Mouse (Mus musculus): ENCODE measurements around the gene Fst. TPM values are rescaled to one million over a fixed set of nuclear protein-coding genes. Genes with fewer than 3 reads are reported as not detected.

The Fst gene
- polyA plus RNA-seq, 1 experiment from 2014 or later, result 48.2 TPM

- DNase-seq (ENCODE audit: low spot score, missing footprints), result no peak
- Histone ChIP-seq H3K4me2 (no peak overlapping the region), H3K36me3 (ENCODE audit: control insufficient read depth, insufficient read depth, low read length) (no peaks in the 10 kb centered on the region; the same call in 1 of the 2 replicates), H3K4me3 (ENCODE audit: low read depth, low read length) (no peak overlapping the region), H3K4me1 (ENCODE audit: control insufficient read depth, insufficient read depth, low read length) (no peaks in the 10 kb centered on the region), H3K27ac (ENCODE audit: low read depth, low read length) (no peak overlapping the region), H3K9me3 (ENCODE audit: control insufficient read depth, low read length) (peaks cover 3% of the 10 kb centered on the region; the same call in 1 of the 2 replicates), H3K9ac (ENCODE audit: low read length) (no peak overlapping the region), H3K27me3 (ENCODE audit: control insufficient read depth, insufficient read depth, low read length) (no peaks in the 10 kb centered on the region)
- WGBS, result 75% methylated on average over 2 of the region's 2 CpGs
- no peak for ATAC-seq (ENCODE audit: low FRiP score)
Measured at GRCm38 (mm10) chr13:114447213-114447612, 11.5 kb downstream of the Fst start.

- ATAC-seq (ENCODE audit: low FRiP score), result no peak
- H3K9me3 ChIP-seq (ENCODE audit: control insufficient read depth, low read length), result no peaks in the 10 kb centered on the region
- DNase-seq (ENCODE audit: low spot score, missing footprints), result no peak
Measured at GRCm38 (mm10) chr13:114432491-114432890, 26.3 kb downstream of the Fst start.

GRCm38 (mm10) chr13:114425230-114425629 is 33.5 kb downstream of the Fst start:
- no peak overlapping the region for H3K4me3 ChIP-seq (ENCODE audit: low read depth, low read length)
- no peaks in the 10 kb centered on the region for H3K27me3 ChIP-seq (ENCODE audit: control insufficient read depth, insufficient read depth, low read length)
- DNase-seq (ENCODE audit: low spot score, missing footprints), result no peak
- ATAC-seq (ENCODE audit: low FRiP score), result no peak
- H3K36me3 ChIP-seq (ENCODE audit: control insufficient read depth, insufficient read depth, low read length), result no peaks in the 10 kb centered on the region
- 97% methylated on average over 5 of the region's 5 CpGs for WGBS
- no peak overlapping the region for H3K4me2 ChIP-seq
- H3K4me1 ChIP-seq (ENCODE audit: control insufficient read depth, insufficient read depth, low read length), result no peaks in the 10 kb centered on the region
- H3K9ac ChIP-seq (ENCODE audit: low read length), result no peak overlapping the region
- no peaks in the 10 kb centered on the region for H3K9me3 ChIP-seq (ENCODE audit: control insufficient read depth, low read length)
- H3K27ac ChIP-seq (ENCODE audit: low read depth, low read length), result no peak overlapping the region

More at GRCm38 (mm10) chr13:114432491-114432890, 26.3 kb downstream of the Fst start:
- Histone ChIP-seq H3K27ac (ENCODE audit: low read depth, low read length) (no peak overlapping the region), H3K27me3 (ENCODE audit: control insufficient read depth, insufficient read depth, low read length) (no peaks in the 10 kb centered on the region), H3K4me3 (ENCODE audit: low read depth, low read length) (no peak overlapping the region), H3K36me3 (ENCODE audit: control insufficient read depth, insufficient read depth, low read length) (no peaks in the 10 kb centered on the region), H3K4me1 (ENCODE audit: control insufficient read depth, insufficient read depth, low read length) (no peaks in the 10 kb centered on the region), H3K9ac (ENCODE audit: low read length) (no peak overlapping the region), H3K4me2 (no peak overlapping the region)
- WGBS, result 82% methylated on average over 5 of the region's 5 CpGs

- Histone ChIP-seq H3K36me3 (ENCODE audit: control insufficient read depth, insufficient read depth, low read length) (no peaks in the 10 kb centered on the region), H3K27ac (ENCODE audit: low read depth, low read length) (no peak overlapping the region), H3K4me1 (ENCODE audit: control insufficient read depth, insufficient read depth, low read length) (no peaks in the 10 kb centered on the region), H3K4me2 (no peak overlapping the region), H3K27me3 (ENCODE audit: control insufficient read depth, insufficient read depth, low read length) (no peaks in the 10 kb centered on the region), H3K9me3 (ENCODE audit: control insufficient read depth, low read length) (no peaks in the 10 kb centered on the region), H3K4me3 (ENCODE audit: low read depth, low read length) (no peak overlapping the region), H3K9ac (ENCODE audit: low read length) (no peak overlapping the region)
- ATAC-seq (ENCODE audit: low FRiP score), result no peak
- no peak for DNase-seq (ENCODE audit: low spot score, missing footprints)
- 91% methylated on average over 8 of the region's 8 CpGs for WGBS
Measured at GRCm38 (mm10) chr13:114420235-114420634, 38.5 kb downstream of the Fst start.

GRCm38 (mm10) chr13:114419364-114419763 is 39.4 kb downstream of the Fst start:
- Histone ChIP-seq H3K27me3 (ENCODE audit: control insufficient read depth, insufficient read depth, low read length) (no peaks in the 10 kb centered on the region), H3K36me3 (ENCODE audit: control insufficient read depth, insufficient read depth, low read length) (no peaks in the 10 kb centered on the region), H3K4me2 (no peak overlapping the region), H3K4me3 (ENCODE audit: low read depth, low read length) (no peak overlapping the region), H3K27ac (ENCODE audit: low read depth, low read length) (no peak overlapping the region), H3K9me3 (ENCODE audit: control insufficient read depth, low read length) (no peaks in the 10 kb centered on the region), H3K4me1 (ENCODE audit: control insufficient read depth, insufficient read depth, low read length) (no peaks in the 10 kb centered on the region), H3K9ac (ENCODE audit: low read length) (no peak overlapping the region)
- no peak for DNase-seq (ENCODE audit: low spot score, missing footprints)
- 89% methylated on average over 3 of the region's 3 CpGs for WGBS
- no peak for ATAC-seq (ENCODE audit: low FRiP score)

- H3K4me2 ChIP-seq, result no peak overlapping the region
Measured at GRCm38 (mm10) chr13:114412326-114412725, 46.4 kb downstream of the Fst start.

GRCm38 (mm10) chr13:114406866-114407265 is 51.9 kb downstream of the Fst start:
- peak overlapping the region; percentile 34 for H3K4me2 ChIP-seq
- H3K4me3 ChIP-seq (ENCODE audit: low read depth, low read length), result no peak overlapping the region
- H3K27me3 ChIP-seq (ENCODE audit: control insufficient read depth, insufficient read depth, low read length), result no peaks in the 10 kb centered on the region; the same call in 1 of the 2 replicates
- no peaks in the 10 kb centered on the region for H3K36me3 ChIP-seq (ENCODE audit: control insufficient read depth, insufficient read depth, low read length)
- peaks cover 24% of the 10 kb centered on the region for H3K4me1 ChIP-seq (ENCODE audit: control insufficient read depth, insufficient read depth, low read length)
- DNase-seq (ENCODE audit: low spot score, missing footprints), result peak; percentile 95
- H3K27ac ChIP-seq (ENCODE audit: low read depth, low read length), result peak overlapping the region; percentile 54; the same call in 1 of the 2 replicates
- 4% methylated on average over 5 of the region's 5 CpGs for WGBS
- no peak overlapping the region for H3K9ac ChIP-seq (ENCODE audit: low read length)
- H3K9me3 ChIP-seq (ENCODE audit: control insufficient read depth, low read length), result no peaks in the 10 kb centered on the region
- peak; percentile 66 for ATAC-seq (ENCODE audit: low FRiP score)

More at GRCm38 (mm10) chr13:114412326-114412725, 46.4 kb downstream of the Fst start:
- Histone ChIP-seq H3K36me3 (ENCODE audit: control insufficient read depth, insufficient read depth, low read length) (no peaks in the 10 kb centered on the region), H3K4me3 (ENCODE audit: low read depth, low read length) (no peak overlapping the region), H3K9ac (ENCODE audit: low read length) (no peak overlapping the region), H3K9me3 (ENCODE audit: control insufficient read depth, low read length) (no peaks in the 10 kb centered on the region), H3K27me3 (ENCODE audit: control insufficient read depth, insufficient read depth, low read length) (no peaks in the 10 kb centered on the region), H3K4me1 (ENCODE audit: control insufficient read depth, insufficient read depth, low read length) (peaks cover 4% of the 10 kb centered on the region; the same call in 1 of the 2 replicates), H3K27ac (ENCODE audit: low read depth, low read length) (no peak overlapping the region)
- no peak for ATAC-seq (ENCODE audit: low FRiP score)
- DNase-seq (ENCODE audit: low spot score, missing footprints), result no peak

- Histone ChIP-seq H3K4me3 (ENCODE audit: low read depth, low read length) (no peak overlapping the region), H3K4me1 (ENCODE audit: control insufficient read depth, insufficient read depth, low read length) (peaks cover 24% of the 10 kb centered on the region), H3K4me2 (peak overlapping the region; percentile 34), H3K9ac (ENCODE audit: low read length) (no peak overlapping the region), H3K36me3 (ENCODE audit: control insufficient read depth, insufficient read depth, low read length) (no peaks in the 10 kb centered on the region), H3K27me3 (ENCODE audit: control insufficient read depth, insufficient read depth, low read length) (no peaks in the 10 kb centered on the region; the same call in 1 of the 2 replicates), H3K27ac (ENCODE audit: low read depth, low read length) (peak overlapping the region; percentile 54; the same call in 1 of the 2 replicates), H3K9me3 (ENCODE audit: control insufficient read depth, low read length) (no peaks in the 10 kb centered on the region)
- ATAC-seq (ENCODE audit: low FRiP score), result peak; percentile 96
- WGBS, result 4% methylated on average over 5 of the region's 5 CpGs
- DNase-seq (ENCODE audit: low spot score, missing footprints), result peak; percentile 92
Measured at GRCm38 (mm10) chr13:114406424-114406823, 52.3 kb downstream of the Fst start.

GRCm38 (mm10) chr13:114405100-114405715 is 53.5 kb downstream of the Fst start:
- 88% methylated on average over 9 of the region's 9 CpGs for WGBS
- Histone ChIP-seq H3K27me3 (ENCODE audit: control insufficient read depth, insufficient read depth, low read length) (no peaks in the 10 kb centered on the region; the same call in 1 of the 2 replicates), H3K27ac (ENCODE audit: low read depth, low read length) (no peak overlapping the region), H3K4me3 (ENCODE audit: low read depth, low read length) (no peak overlapping the region), H3K36me3 (ENCODE audit: control insufficient read depth, insufficient read depth, low read length) (no peaks in the 10 kb centered on the region), H3K9me3 (ENCODE audit: control insufficient read depth, low read length) (no peaks in the 10 kb centered on the region), H3K4me1 (ENCODE audit: control insufficient read depth, insufficient read depth, low read length) (peaks cover 24% of the 10 kb centered on the region), H3K9ac (ENCODE audit: low read length) (no peak overlapping the region), H3K4me2 (no peak overlapping the region)
- DNase-seq (ENCODE audit: low spot score, missing footprints), result no peak
- no peak for ATAC-seq (ENCODE audit: low FRiP score)
